Mouse (Mus musculus): ENCODE data around the gene Cxcl1.
"Not testable (repeated sequence)": the region's sequence is repeated elsewhere in the genome, so short reads cannot be mapped to it uniquely, and the experiment has no call there.

Cxcl1 gene

GRCm38 (mm10) chr5:90890519-90891463, at the start of gene Cxcl1:
TSS of gene Cxcl1 (plus strand) at chr5:90891241.
- in situ Hi-C loops (cut with MboI; ENCODE audit: low sequenced_read_pairs) = loop anchor here (10.0 kb wide), 1 partner anchor 236 kb away; no protein-coding TSS in a partner anchor

- in situ Hi-C loops (cut with MboI; ENCODE audit: low sequenced_read_pairs) = no loop called here
Observed at GRCm38 (mm10) chr5:90843891-90844290, 47.1 kb upstream of the Cxcl1 start.

GRCm38 (mm10) chr5:90850096-90850495, 40.9 kb upstream of the Cxcl1 start:
- in situ Hi-C loops (cut with MboI; ENCODE audit: low sequenced_read_pairs) = not testable (repeated sequence)

GRCm38 (mm10) chr5:90851391-90851790, 39.6 kb upstream of the Cxcl1 start:
- in situ Hi-C loops (cut with MboI; ENCODE audit: low sequenced_read_pairs) = not testable (repeated sequence)

- in situ Hi-C loops (cut with MboI; ENCODE audit: low sequenced_read_pairs) = no loop called here
Observed at GRCm38 (mm10) chr5:90853206-90853605, 37.8 kb upstream of the Cxcl1 start.

- in situ Hi-C loops (cut with MboI; ENCODE audit: low sequenced_read_pairs) = no loop called here
Observed at GRCm38 (mm10) chr5:90855308-90856230, 35.5 kb upstream of the Cxcl1 start.

- in situ Hi-C loops (cut with MboI; ENCODE audit: low sequenced_read_pairs) = no loop called here
Observed at GRCm38 (mm10) chr5:90857463-90857862, 33.6 kb upstream of the Cxcl1 start.

- in situ Hi-C loops (cut with MboI; ENCODE audit: low sequenced_read_pairs) = no loop called here
Observed at GRCm38 (mm10) chr5:90858429-90858828, 32.6 kb upstream of the Cxcl1 start.

- in situ Hi-C loops (cut with MboI; ENCODE audit: low sequenced_read_pairs) = no loop called here
Observed at GRCm38 (mm10) chr5:90859031-90859430, 32.0 kb upstream of the Cxcl1 start.

GRCm38 (mm10) chr5:90861876-90862375, 29.1 kb upstream of the Cxcl1 start:
- in situ Hi-C loops (cut with MboI; ENCODE audit: low sequenced_read_pairs) = no loop called here

- in situ Hi-C loops (cut with MboI; ENCODE audit: low sequenced_read_pairs) = no loop called here
Observed at GRCm38 (mm10) chr5:90866770-90867169, 24.3 kb upstream of the Cxcl1 start.

- in situ Hi-C loops (cut with MboI; ENCODE audit: low sequenced_read_pairs) = no loop called here
Observed at GRCm38 (mm10) chr5:90872377-90872776, 18.7 kb upstream of the Cxcl1 start.

- in situ Hi-C loops (cut with MboI; ENCODE audit: low sequenced_read_pairs) = no loop called here
Observed at GRCm38 (mm10) chr5:90876045-90876444, 15.0 kb upstream of the Cxcl1 start.

GRCm38 (mm10) chr5:90876471-90877172, 14.4 kb upstream of the Cxcl1 start:
- in situ Hi-C loops (cut with MboI; ENCODE audit: low sequenced_read_pairs) = no loop called here

- in situ Hi-C loops (cut with MboI; ENCODE audit: low sequenced_read_pairs) = no loop called here
Observed at GRCm38 (mm10) chr5:90877173-90877512, 13.9 kb upstream of the Cxcl1 start.

- in situ Hi-C loops (cut with MboI; ENCODE audit: low sequenced_read_pairs) = no loop called here
Observed at GRCm38 (mm10) chr5:90879307-90880014, 11.6 kb upstream of the Cxcl1 start.

- in situ Hi-C loops (cut with MboI; ENCODE audit: low sequenced_read_pairs) = no loop called here
Observed at GRCm38 (mm10) chr5:90880335-90880850, 10.6 kb upstream of the Cxcl1 start.

- in situ Hi-C loops (cut with MboI; ENCODE audit: low sequenced_read_pairs) = no loop called here
Observed at GRCm38 (mm10) chr5:90881021-90881420, 10.0 kb upstream of the Cxcl1 start.

GRCm38 (mm10) chr5:90881682-90882081, 9.4 kb upstream of the Cxcl1 start:
- in situ Hi-C loops (cut with MboI; ENCODE audit: low sequenced_read_pairs) = no loop called here

GRCm38 (mm10) chr5:90882146-90882545, 8.9 kb upstream of the Cxcl1 start:
- in situ Hi-C loops (cut with MboI; ENCODE audit: low sequenced_read_pairs) = no loop called here
